Mouse (Mus musculus): Measurements from ENCODE around the gene Prr3. TPM values are rescaled to one million over a fixed set of nuclear protein-coding genes. Genes with fewer than 3 reads are reported as not detected.
A peak's percentile ranks its signal among the peaks of the same experiment; 100 is the strongest.

Gene Prr3
- polyA plus RNA-seq, 1 experiment from 2014 or later: 36.0 TPM

DNA sequence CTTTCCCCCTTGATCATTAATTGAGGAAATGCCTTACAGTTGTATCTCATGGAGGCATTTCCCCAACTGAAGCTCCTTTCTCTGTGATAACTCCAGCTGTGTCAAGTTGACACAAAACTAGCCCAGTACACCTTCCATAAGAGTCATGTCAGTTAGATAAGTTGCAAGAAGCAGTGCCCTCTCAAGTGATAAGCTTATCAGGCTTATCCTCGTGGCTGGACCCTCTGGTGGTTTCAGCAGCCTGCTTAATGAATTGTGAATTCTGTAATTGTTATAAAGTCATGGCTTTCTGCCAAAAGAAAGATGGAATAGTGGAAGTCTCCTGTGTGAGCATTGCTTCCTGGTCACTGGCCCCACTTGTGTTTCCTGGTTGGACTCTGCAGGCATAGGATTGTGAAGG, 52.6 kb downstream of the Prr3 start:
- H3K27me3 ChIP-seq: no peaks in the 10 kb centered on the region
- no peak for ATAC-seq (ENCODE audit: insufficient number of reproducible peaks, low FRiP score, low TSS enrichment, low read depth)
- H3K4me3 ChIP-seq: no peak overlapping the region
- H3K9me3 ChIP-seq: no peaks in the 10 kb centered on the region
- H3K4me2 ChIP-seq: no peak overlapping the region
- no peak overlapping the region for H3K9ac ChIP-seq
- H3K36me3 ChIP-seq: peaks cover 77% of the 10 kb centered on the region
- no peak overlapping the region for H3K27ac ChIP-seq
- H3K4me1 ChIP-seq: no peaks in the 10 kb centered on the region
- 71% methylated on average over 1 of the region's 1 CpGs for WGBS

DNA sequence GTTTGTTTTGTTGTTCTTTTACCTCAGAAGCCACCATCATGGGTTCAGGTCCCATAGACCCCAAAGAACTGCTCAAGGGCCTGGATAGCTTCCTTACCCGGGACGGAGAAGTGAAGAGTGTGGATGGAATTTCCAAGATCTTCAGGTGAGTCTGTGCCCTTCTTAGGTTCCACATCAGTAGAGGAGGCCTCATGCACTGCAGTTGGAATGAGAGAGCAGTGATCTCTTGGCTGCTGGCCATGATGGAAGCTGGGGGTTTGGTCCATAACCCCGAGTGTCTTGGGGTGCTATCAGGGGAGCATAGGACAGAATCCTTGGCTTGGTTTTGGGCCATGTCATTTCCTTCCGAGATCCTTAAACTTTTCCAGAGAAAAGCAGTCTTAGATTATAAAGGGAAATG, 56.8 kb downstream of the Prr3 start:
- H3K4me2 ChIP-seq: no peak overlapping the region
- H3K27ac ChIP-seq: no peak overlapping the region
- no peaks in the 10 kb centered on the region for H3K27me3 ChIP-seq
- H3K4me3 ChIP-seq: no peak overlapping the region
- no peak for ATAC-seq (ENCODE audit: insufficient number of reproducible peaks, low FRiP score, low TSS enrichment, low read depth)
- 84% methylated on average over 4 of the region's 4 CpGs for WGBS
- peaks cover 15% of the 10 kb centered on the region for H3K4me1 ChIP-seq
- no peaks in the 10 kb centered on the region for H3K9me3 ChIP-seq
- peaks cover 48% of the 10 kb centered on the region for H3K36me3 ChIP-seq
- no peak overlapping the region for H3K9ac ChIP-seq

DNA sequence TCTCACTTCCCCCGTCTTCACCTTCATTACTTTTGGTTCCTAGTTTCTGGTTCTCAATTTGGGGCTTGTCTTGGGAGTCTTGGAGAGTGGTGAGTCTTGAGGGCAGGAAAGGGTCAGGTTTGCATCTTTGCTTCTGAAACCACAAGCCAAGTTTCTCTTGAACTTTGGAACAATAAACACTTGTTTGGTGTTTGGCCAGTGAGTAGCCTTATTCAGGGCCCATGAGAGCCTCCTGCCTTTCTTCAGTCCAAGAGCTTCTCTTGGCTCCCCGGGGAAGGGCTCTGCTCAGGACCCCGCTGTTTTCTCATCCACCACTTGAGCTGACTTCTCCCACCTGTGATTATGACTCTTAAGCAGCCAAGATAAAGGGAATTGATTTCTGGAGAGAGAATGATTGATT, 57.5 kb downstream of the Prr3 start:
- H3K27me3 ChIP-seq: no peaks in the 10 kb centered on the region
- no peak overlapping the region for H3K9ac ChIP-seq
- no peak overlapping the region for H3K4me2 ChIP-seq
- no peaks in the 10 kb centered on the region for H3K9me3 ChIP-seq
- 0 out of 2 replicates have a peak overlapping the region, but pooled peaks have one; percentile 24 for H3K27ac ChIP-seq
- no peak for ATAC-seq (ENCODE audit: insufficient number of reproducible peaks, low FRiP score, low TSS enrichment, low read depth)
- peaks cover 41% of the 10 kb centered on the region for H3K36me3 ChIP-seq
- peaks cover 15% of the 10 kb centered on the region for H3K4me1 ChIP-seq
- WGBS: 82% methylated on average over 3 of the region's 3 CpGs
- no peak overlapping the region for H3K4me3 ChIP-seq

MicroRNAs encoded within 50 kb of the gene (microRNA counts, 519-probe panel; counts per million panel counts)
- 1,608 counts per million, percentile 21 among the panel's probes with 10 or more counts for microRNA mmu-miR-877

Small RNA genes within 50 kb of the gene (microRNA-seq; reads per million reads assigned to microRNA genes)
- 39.3 reads per million, percentile 37 among the genes with 10 or more reads in this experiment for gene Mir877

Other genes with a start within 250 kb of the Prr3 start
- gene Ier3, start 158.6 kb downstream of the Prr3 start, polyA plus RNA-seq (2015; fragmentation: Nextera tagmentation; extraction: Ambion mirVana): 23.2 and 27.5 TPM in 2 replicates
- 60.2 and 70.9 TPM in 2 replicates for gene Flot1, start 157.0 kb downstream of the Prr3 start, polyA plus RNA-seq (2015; fragmentation: Nextera tagmentation; extraction: Ambion mirVana)
- gene Tubb5, start 141.9 kb downstream of the Prr3 start, polyA plus RNA-seq (2015; fragmentation: Nextera tagmentation; extraction: Ambion mirVana): 811 and 833 TPM in 2 replicates
- 13.0 and 15.0 TPM in 2 replicates for gene Mdc1, start 138.7 kb downstream of the Prr3 start, polyA plus RNA-seq (2015; fragmentation: Nextera tagmentation; extraction: Ambion mirVana)
- gene Nrm, start 118.9 kb downstream of the Prr3 start, polyA plus RNA-seq (2015; fragmentation: Nextera tagmentation; extraction: Ambion mirVana): 55.5 and 59.0 TPM in 2 replicates
- gene Ppp1r18, start 114.6 kb downstream of the Prr3 start, polyA plus RNA-seq (2015; fragmentation: Nextera tagmentation; extraction: Ambion mirVana): 24.8 and 28.8 TPM in 2 replicates
- 36.8 and 41.3 TPM in 2 replicates for gene Dhx16, start 100.4 kb downstream of the Prr3 start, polyA plus RNA-seq (2015; fragmentation: Nextera tagmentation; extraction: Ambion mirVana)
- 18.0 and 23.0 TPM in 2 replicates for gene 2310061I04Rik, start 82.8 kb downstream of the Prr3 start, polyA plus RNA-seq (2015; fragmentation: Nextera tagmentation; extraction: Ambion mirVana)
- gene Atat1, start 70.2 kb downstream of the Prr3 start, polyA plus RNA-seq (2015; fragmentation: Nextera tagmentation; extraction: Ambion mirVana): 58.9 and 59.1 TPM in 2 replicates
- gene Mrps18b, start 63.8 kb downstream of the Prr3 start, polyA plus RNA-seq (2015; fragmentation: Nextera tagmentation; extraction: Ambion mirVana): 72.4 and 77.1 TPM in 2 replicates
- gene Ppp1r10, start 63.8 kb downstream of the Prr3 start, polyA plus RNA-seq (2015; fragmentation: Nextera tagmentation; extraction: Ambion mirVana): 35.0 and 40.1 TPM in 2 replicates
- 84.7 and 84.9 TPM in 2 replicates for gene Abcf1, start 10.5 kb downstream of the Prr3 start, polyA plus RNA-seq (2015; fragmentation: Nextera tagmentation; extraction: Ambion mirVana)
- 53.7 and 60.0 TPM in 2 replicates for gene Gnl1, start 385 bp downstream of the Prr3 start, polyA plus RNA-seq (2015; fragmentation: Nextera tagmentation; extraction: Ambion mirVana)
- 2.8 and 2.9 TPM in 2 replicates for gene H2-T24, start 40.3 kb upstream of the Prr3 start, polyA plus RNA-seq (2015; fragmentation: Nextera tagmentation; extraction: Ambion mirVana)
- gene H2-T23, start 52.6 kb upstream of the Prr3 start, polyA plus RNA-seq (2015; fragmentation: Nextera tagmentation; extraction: Ambion mirVana): 19.2 and 20.4 TPM in 2 replicates
- 29.0 and 32.3 TPM in 2 replicates for gene H2-T22, start 62.5 kb upstream of the Prr3 start, polyA plus RNA-seq (2015; fragmentation: Nextera tagmentation; extraction: Ambion mirVana)
- gene Gm6034, start 62.7 kb upstream of the Prr3 start, polyA plus RNA-seq (2015; fragmentation: Nextera tagmentation; extraction: Ambion mirVana): not detected in 2 replicates
- gene Gm11127, start 78.1 kb upstream of the Prr3 start, polyA plus RNA-seq (2015; fragmentation: Nextera tagmentation; extraction: Ambion mirVana): not detected in 2 replicates
- not detected in 2 replicates for gene Gm19684, start 141.4 kb upstream of the Prr3 start, polyA plus RNA-seq (2015; fragmentation: Nextera tagmentation; extraction: Ambion mirVana)
- not detected in 2 replicates for gene Gm7030, start 149.2 kb upstream of the Prr3 start, polyA plus RNA-seq (2015; fragmentation: Nextera tagmentation; extraction: Ambion mirVana)
- gene Gm8909, start 188.3 kb upstream of the Prr3 start, polyA plus RNA-seq (2015; fragmentation: Nextera tagmentation; extraction: Ambion mirVana): not detected in 2 replicates
- gene H2-T3, start 210.1 kb upstream of the Prr3 start, polyA plus RNA-seq (2015; fragmentation: Nextera tagmentation; extraction: Ambion mirVana): not detected in 2 replicates

Data from limb, embryonic 15.5 days (tissue).